Mouse (Mus musculus) kidney, embryonic 16.5 days (tissue): ENCODE results near the gene Ece1. TPM values are rescaled to one million over a fixed set of nuclear protein-coding genes. Genes with fewer than 3 reads are reported as not detected.

Experiments
- ATAC-seq: fragments of 200-750 bp; cut with Nextera tagmentation; 2 replicates; pipeline ENCODE4 v1.8.0; 2017; ENCODE audit warnings: moderate TSS enrichment; ENCODE audit not compliant: low FRiP score, low TSS enrichment
- H3K27ac ChIP-seq: fragments of 300-500 bp; sonication (generic); 2 replicates; pipeline ENCODE4 v1.5.1; 2014; ENCODE audit warnings: low read length
- H3K27me3 ChIP-seq: fragments of 300-500 bp; sonication (generic); 2 replicates; pipeline ENCODE4 v1.6.1; 2014; ENCODE audit warnings: low read length, control low read depth, mixed read lengths; ENCODE audit not compliant: insufficient read depth
- H3K36me3 ChIP-seq: fragments of 300-500 bp; sonication (generic); 2 replicates; pipeline ENCODE4 v1.6.1; 2014; ENCODE audit warnings: low read length, control low read depth, mixed read lengths; ENCODE audit not compliant: insufficient read depth
- H3K4me1 ChIP-seq: fragments of 300-500 bp; sonication (generic); 2 replicates; pipeline ENCODE4 v1.6.1; 2014; ENCODE audit warnings: low read length, control low read depth, mixed read lengths; ENCODE audit not compliant: insufficient read depth
- H3K4me2 ChIP-seq: fragments of 300-500 bp; sonication (generic); replicated peaks from 2 replicates; pipeline ENCODE4 v1.6.1; 2014; ENCODE audit warnings: low read depth, low read length
- H3K4me3 ChIP-seq: fragments of 300-500 bp; sonication (generic); 2 replicates; pipeline ENCODE4 v1.5.1; 2014; ENCODE audit warnings: mild to moderate bottlenecking, low read length
- H3K9ac ChIP-seq: fragments of 300-500 bp; sonication (generic); replicated peaks from 2 replicates; pipeline ENCODE4 v1.6.1; 2014; ENCODE audit warnings: low read length
- H3K9me3 ChIP-seq: fragments of 300-500 bp; sonication (generic); 2 replicates; pipeline ENCODE4 v1.6.1; 2016; ENCODE audit warnings: low read length, control low read depth
- WGBS: fragments of 180-500 bp; shearing (Covaris S2); extraction: QIAGEN DNeasy Blood & Tissue Kit; methylation state at CpG from one replicate; pipeline ENCODE4 v1.1.7; 2014; 5-methylcytosine and 5-hydroxymethylcytosine counted together
- polyA plus RNA-seq: library from polyadenylated mRNA; unstranded; fragments of >200 nt; fragmentation: Nextera tagmentation; extraction: Ambion mirVana; gene quantifications from 2 replicates; pipeline ENCODE4 v1.2.1, GENCODE M21; 2015

The Ece1 gene
- polyA plus RNA-seq, 1 experiment from 2014 or later = 55.5 TPM

DNA sequence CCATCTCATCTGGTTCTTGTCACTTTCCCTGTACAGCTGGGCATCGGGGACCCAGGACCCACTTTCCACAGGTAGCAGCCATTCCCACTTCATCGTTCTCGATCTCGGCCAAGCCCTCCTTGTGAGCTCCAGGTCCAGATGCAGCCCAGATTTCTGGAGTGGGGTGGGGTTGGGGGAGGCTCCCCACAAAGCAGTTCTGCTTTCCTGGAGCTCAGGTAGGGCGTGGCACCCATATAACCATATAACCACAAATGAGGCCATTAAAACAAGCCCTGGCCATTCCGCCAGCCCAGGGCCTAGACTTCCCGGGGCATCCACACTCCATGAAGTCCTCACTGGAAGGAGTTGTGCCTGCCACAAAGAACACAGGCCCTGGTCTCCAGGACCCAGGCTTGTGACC lies 46.5 kb downstream of the Ece1 start:
- no peak overlapping the region for H3K4me2 ChIP-seq
- H3K27me3 ChIP-seq = no peaks in the 10 kb centered on the region
- WGBS = 74% methylated on average over 7 of the region's 7 CpGs
- no peak overlapping the region for H3K27ac ChIP-seq
- no peaks in the 10 kb centered on the region for H3K36me3 ChIP-seq
- ATAC-seq = no peak
- H3K9me3 ChIP-seq = no peaks in the 10 kb centered on the region
- no peak overlapping the region for H3K9ac ChIP-seq
- H3K4me3 ChIP-seq = no peak overlapping the region
- peaks cover 9% of the 10 kb centered on the region for H3K4me1 ChIP-seq

DNA sequence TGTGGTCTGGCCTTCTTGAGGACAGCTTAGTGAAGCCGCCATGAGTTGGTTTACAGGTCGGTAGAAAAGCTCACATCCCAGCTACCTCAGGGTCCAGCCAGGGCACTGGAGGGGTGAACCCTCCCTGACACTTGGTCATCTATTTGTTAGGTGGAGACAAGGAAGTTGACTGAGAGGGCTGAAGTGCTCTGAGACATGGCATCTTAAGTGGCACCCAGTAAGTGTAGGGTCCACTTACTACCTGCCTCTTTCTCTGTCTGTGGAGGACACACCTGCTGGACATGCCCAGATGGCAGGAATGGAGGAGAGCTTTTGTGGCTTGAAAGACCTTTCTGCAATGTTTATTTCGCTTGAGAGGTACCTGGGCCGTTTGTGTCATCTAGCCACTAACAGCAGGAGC lies 46.9 kb downstream of the Ece1 start:
- Histone ChIP-seq H3K9me3 (no peaks in the 10 kb centered on the region), H3K27ac (no peak overlapping the region)
- WGBS = 67% methylated on average over 4 of the region's 4 CpGs

DNA sequence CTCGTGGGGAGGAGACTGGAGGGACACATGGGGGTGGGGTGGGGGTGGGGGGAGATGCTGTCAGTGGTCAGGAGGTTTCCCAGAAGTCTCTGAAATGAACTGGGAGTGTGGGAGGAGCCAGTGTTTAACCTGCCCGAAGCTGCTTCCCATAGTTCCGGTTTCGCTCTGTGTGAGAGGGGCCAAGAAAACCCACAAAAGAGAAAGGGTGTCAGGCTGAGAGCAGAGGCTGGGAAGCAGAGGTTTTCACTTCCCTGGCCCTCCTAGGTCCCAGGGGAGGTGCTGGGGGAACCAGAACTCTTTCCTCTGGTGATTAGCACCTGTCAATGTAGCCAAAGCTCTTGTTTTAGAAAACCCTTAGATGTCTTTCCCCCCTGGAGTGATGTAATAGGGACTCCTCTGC lies 47.4 kb downstream of the Ece1 start:
- Histone ChIP-seq H3K27ac (no peak overlapping the region), H3K4me1 (peaks cover 18% of the 10 kb centered on the region), H3K9ac (no peak overlapping the region), H3K27me3 (no peaks in the 10 kb centered on the region), H3K9me3 (no peaks in the 10 kb centered on the region), H3K4me3 (no peak overlapping the region), H3K4me2 (no peak overlapping the region), H3K36me3 (no peaks in the 10 kb centered on the region)
- no peak for ATAC-seq
- WGBS = 51% methylated on average over 4 of the region's 4 CpGs

More for the DNA sequence above, 46.9 kb downstream of the Ece1 start:
- H3K4me3 ChIP-seq = no peak overlapping the region
- no peak overlapping the region for H3K9ac ChIP-seq
- no peaks in the 10 kb centered on the region for H3K36me3 ChIP-seq
- no peaks in the 10 kb centered on the region for H3K27me3 ChIP-seq
- peaks cover 13% of the 10 kb centered on the region for H3K4me1 ChIP-seq
- no peak for ATAC-seq
- H3K4me2 ChIP-seq = no peak overlapping the region

DNA sequence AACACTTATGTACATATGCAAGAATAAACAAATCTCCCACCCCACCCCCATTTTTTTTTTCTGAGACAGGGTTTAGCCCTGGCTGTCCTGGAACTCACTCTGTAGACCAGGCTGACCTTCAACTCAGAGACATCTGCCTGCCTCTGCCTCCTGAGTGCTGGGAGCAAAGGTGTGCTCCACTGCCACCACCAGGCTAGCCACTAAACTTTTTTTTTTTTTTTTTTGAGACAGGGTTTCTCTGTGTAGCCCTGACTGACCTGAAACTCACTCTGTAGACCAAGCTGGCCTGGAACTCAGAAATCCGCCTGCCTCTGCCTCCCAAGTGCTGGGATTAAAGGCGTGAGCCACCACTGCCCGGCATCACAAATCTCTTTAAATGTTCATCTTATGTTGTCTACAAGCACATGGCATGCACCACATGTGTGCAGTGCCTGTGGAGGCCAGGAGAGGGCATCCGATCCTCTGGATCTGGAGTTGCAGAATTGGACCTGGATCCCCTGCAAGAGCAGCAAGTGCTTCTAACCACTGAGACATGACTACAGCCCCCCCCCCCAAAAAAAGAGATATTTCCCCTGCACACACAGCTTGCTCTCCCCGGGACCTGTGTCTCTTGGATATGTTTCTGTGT lies 48.5 kb downstream of the Ece1 start:
- Histone ChIP-seq H3K4me3 (no peak overlapping the region), H3K9ac (no peak overlapping the region), H3K36me3 (no peaks in the 10 kb centered on the region), H3K4me2 (no peak overlapping the region), H3K27ac (no peak overlapping the region), H3K9me3 (no peaks in the 10 kb centered on the region), H3K27me3 (no peaks in the 10 kb centered on the region), H3K4me1 (peaks cover 18% of the 10 kb centered on the region)
- no peak for ATAC-seq
- WGBS = 95% methylated on average over 5 of the region's 5 CpGs

DNA sequence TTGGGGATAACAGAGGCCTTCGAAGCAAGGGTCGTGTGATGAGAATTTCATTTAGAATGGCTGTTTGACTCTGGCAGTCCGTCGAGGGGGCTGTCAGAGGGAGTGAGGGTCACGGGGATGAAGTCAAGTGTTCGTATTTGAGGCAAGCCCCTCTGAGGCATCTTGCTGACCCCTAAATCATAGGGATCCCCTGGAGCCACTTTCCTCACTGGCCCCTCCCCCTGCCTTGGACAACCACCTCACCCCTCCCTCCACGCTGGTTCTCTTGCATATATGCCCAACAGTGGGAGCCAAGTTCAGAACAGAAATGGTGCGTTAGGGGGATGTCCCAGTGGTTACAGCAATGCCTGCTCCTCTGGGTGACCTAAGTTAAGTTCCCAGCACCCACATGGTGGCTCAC lies 49.6 kb downstream of the Ece1 start:
- H3K9ac ChIP-seq = no peak overlapping the region
- H3K4me2 ChIP-seq = no peak overlapping the region
- no peaks in the 10 kb centered on the region for H3K9me3 ChIP-seq
- H3K4me3 ChIP-seq = no peak overlapping the region
- H3K27ac ChIP-seq = no peak overlapping the region
- 88% methylated on average over 8 of the region's 8 CpGs for WGBS
- H3K4me1 ChIP-seq = peaks cover 18% of the 10 kb centered on the region
- ATAC-seq = no peak
- H3K27me3 ChIP-seq = no peaks in the 10 kb centered on the region
- H3K36me3 ChIP-seq = no peaks in the 10 kb centered on the region

DNA sequence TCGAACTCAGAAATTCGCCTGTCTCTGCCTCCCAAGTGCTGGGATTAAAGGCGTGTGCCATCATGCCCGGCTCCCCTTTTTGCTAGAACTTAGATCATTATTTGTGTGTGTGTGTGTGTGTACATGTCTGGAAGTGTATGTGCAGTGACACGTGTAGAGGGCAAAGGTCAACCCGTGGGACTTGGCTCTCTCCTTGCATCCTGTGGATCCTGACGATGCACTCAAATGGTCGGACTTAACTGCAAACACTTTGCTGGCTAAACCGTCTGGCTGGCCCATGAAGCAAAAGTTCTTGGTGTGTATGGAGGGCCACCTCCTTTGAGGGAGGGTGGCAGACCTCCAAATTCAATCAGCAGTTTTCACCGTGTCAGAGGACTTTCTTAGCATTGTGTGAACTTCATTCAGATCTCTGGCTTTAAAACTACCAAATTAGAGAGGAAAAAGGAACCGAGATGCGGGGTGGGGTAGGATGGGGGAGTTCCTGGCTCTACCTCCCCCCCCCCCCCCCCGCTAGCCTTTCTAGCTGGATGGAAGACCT lies 50.8 kb downstream of the Ece1 start:
- no peak for ATAC-seq
- Histone ChIP-seq H3K27me3 (no peaks in the 10 kb centered on the region), H3K4me3 (peak overlapping the region; percentile 51), H3K4me2 (peak overlapping the region; percentile 97), H3K36me3 (no peaks in the 10 kb centered on the region), H3K9me3 (no peaks in the 10 kb centered on the region), H3K9ac (peak overlapping the region; percentile 71), H3K27ac (0 out of 2 replicates have a peak overlapping the region, but pooled peaks have one; percentile 33), H3K4me1 (peaks cover 28% of the 10 kb centered on the region)
- 44% methylated on average over 12 of the region's 13 CpGs for WGBS

DNA sequence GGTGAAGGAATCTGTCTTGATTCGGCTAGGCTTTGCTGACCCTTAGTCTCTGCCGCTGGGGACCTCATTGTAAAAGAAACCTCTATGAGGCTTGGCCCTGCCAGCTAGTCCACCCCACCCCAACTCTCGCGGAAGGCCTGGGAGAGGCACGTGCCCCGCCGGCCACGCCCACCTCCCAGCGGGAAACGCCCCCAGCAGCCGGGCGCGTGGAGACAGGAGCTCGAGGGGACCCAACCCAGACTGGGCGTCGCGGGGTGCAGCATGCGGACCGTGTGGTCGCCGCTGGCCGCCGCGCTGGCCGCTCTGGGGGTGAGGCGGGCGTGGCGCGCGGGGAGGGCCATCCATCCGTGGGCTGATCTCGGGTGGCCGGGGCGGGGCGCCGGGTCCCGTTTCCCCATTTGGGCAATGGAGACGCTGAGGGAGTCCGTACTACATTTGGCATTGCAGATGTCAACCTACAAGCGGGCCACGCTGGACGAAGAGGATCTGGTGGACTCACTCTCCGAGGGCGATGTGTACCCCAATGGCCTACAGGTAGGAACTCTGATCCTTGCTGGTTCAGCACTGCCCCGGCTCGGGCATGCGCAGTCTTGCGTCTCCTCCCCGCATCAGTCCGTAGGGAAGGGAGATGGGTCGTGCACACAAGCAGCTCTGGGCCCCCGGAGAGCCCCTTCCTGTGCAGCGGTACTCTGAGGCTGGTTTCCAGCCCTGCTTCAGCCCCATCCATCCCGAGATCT lies 51.5 kb downstream of the Ece1 start:
- H3K27me3 ChIP-seq = no peaks in the 10 kb centered on the region
- peak overlapping the region; percentile 71 for H3K9ac ChIP-seq
- H3K9me3 ChIP-seq = no peaks in the 10 kb centered on the region
- peak; percentile 81 for ATAC-seq
- WGBS = 1% methylated on average over 54 of the region's 54 CpGs
- 0 out of 2 replicates have a peak overlapping the region, but pooled peaks have one; percentile 33 for H3K27ac ChIP-seq
- H3K36me3 ChIP-seq = no peaks in the 10 kb centered on the region
- H3K4me1 ChIP-seq = peaks cover 34% of the 10 kb centered on the region
- H3K4me2 ChIP-seq = peak overlapping the region; percentile 97
- peak overlapping the region; percentile 51 for H3K4me3 ChIP-seq

DNA sequence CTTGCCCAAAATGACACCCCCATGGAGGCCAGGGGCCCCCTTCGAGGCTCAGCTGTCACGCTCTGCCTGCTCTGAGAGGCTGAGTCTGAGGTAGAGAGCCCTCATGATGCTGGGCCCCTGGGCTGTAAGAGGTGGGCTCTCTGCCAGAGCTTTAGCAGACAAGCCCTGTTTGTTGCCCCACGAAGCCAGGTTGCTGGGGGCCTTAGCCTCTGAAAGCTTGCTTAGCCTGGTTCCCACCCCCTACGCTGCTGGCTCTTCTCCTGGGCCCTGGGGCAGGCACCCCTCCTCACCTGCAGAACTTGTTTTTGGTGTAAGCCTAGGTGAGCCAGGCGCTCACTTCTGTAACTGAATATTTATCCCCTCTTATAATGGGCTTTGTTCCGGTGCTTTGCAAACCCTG lies 55.6 kb downstream of the Ece1 start:
- no peaks in the 10 kb centered on the region for H3K27me3 ChIP-seq
- no peak for ATAC-seq
- H3K9ac ChIP-seq = peak overlapping the region; percentile 43; the same call in 1 of the 2 replicates
- H3K4me2 ChIP-seq = no peak overlapping the region
- no peaks in the 10 kb centered on the region for H3K36me3 ChIP-seq
- H3K27ac ChIP-seq = peak overlapping the region; percentile 63
- WGBS = 50% methylated on average over 6 of the region's 6 CpGs
- H3K9me3 ChIP-seq = no peaks in the 10 kb centered on the region
- peaks cover 60% of the 10 kb centered on the region for H3K4me1 ChIP-seq
- H3K4me3 ChIP-seq = no peak overlapping the region

DNA sequence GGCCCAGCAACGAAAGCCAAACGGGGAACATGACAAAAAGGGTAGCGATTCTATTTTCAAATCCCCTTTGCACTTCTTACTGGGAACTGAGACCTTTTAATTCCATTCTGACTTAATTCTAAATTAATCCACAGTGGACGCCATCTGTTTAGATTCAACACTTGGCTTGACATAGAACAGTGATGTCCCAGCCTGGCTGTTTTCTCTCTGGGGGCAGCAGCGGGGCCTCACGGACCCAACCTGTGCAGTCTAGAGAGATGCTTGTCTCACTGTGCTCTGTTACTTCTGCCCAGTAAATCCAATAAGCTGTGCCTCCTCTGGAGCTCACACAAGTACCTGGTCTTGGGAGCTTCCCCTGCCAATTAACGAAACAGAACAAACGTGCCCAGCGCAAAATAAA lies 56.5 kb downstream of the Ece1 start:
- no peaks in the 10 kb centered on the region for H3K27me3 ChIP-seq
- no peak overlapping the region for H3K4me2 ChIP-seq
- H3K4me1 ChIP-seq = peaks cover 51% of the 10 kb centered on the region
- H3K36me3 ChIP-seq = peaks cover 9% of the 10 kb centered on the region; the same call in 1 of the 2 replicates
- 0 out of 2 replicates have a peak overlapping the region, but pooled peaks have one; percentile 63 for H3K27ac ChIP-seq
- no peak overlapping the region for H3K4me3 ChIP-seq
- WGBS = 67% methylated on average over 9 of the region's 9 CpGs
- no peaks in the 10 kb centered on the region for H3K9me3 ChIP-seq
- no peak for ATAC-seq
- peak overlapping the region; percentile 10; the same call in 1 of the 2 replicates for H3K9ac ChIP-seq

DNA sequence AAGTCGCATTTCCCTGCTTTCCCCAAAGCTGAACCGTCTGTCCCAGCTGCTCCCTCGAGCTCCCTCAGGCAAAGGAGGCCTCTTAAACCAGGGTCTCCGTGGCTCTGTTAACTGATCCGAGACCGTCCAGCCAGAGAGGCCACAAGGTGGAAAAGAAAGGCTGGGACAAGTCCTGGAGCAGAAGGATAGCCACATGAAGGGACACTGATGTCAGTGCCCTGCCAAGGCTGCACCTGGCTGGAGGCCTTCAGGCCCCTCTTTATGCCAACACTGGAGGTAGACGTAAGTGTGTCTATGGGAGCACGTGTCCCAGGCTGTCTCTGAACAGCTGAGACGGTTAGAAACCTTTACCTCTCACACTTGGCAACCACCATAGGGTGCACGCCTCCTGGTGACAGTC lies 57.1 kb downstream of the Ece1 start:
- Histone ChIP-seq H3K9ac (0 out of 2 replicates have a peak overlapping the region, but pooled peaks have one; percentile 10), H3K9me3 (no peaks in the 10 kb centered on the region), H3K4me3 (no peak overlapping the region), H3K27me3 (no peaks in the 10 kb centered on the region), H3K36me3 (peaks cover 9% of the 10 kb centered on the region; the same call in 1 of the 2 replicates), H3K27ac (peak overlapping the region; percentile 95), H3K4me1 (peaks cover 46% of the 10 kb centered on the region), H3K4me2 (no peak overlapping the region)
- ATAC-seq = no peak
- WGBS = 55% methylated on average over 10 of the region's 10 CpGs
